Mouse (Mus musculus) layer of hippocampus, postnatal 14 days (tissue): ENCODE data around the gene Cdh24. TPM values are rescaled to one million over a fixed set of nuclear protein-coding genes. Genes with fewer than 3 reads are reported as not detected.
"Not testable (repeated sequence)": the region's sequence is repeated elsewhere in the genome, so short reads cannot be mapped to it uniquely, and the experiment has no call there.

Source experiments
- DNase-seq, 2 experiments: peaks; one replicate each; pipeline ENCODE4 v3.0.0; 2021 to 2022; ENCODE audit warnings: low spot score in 2 of 2, mixed read lengths in 1 of 2
- total RNA-seq, 2 experiments: library from RNA; stranded (reverse); gene quantifications; 2 replicates each; pipeline ENCODE4 v1.2.3; 2021

Cdh24 gene
- total RNA-seq, 2 experiments from 2014 or later: 20.5 to 21.0 TPM

GRCm38 (mm10) chr14:54644294-54644693 is 3.1 kb upstream of the Cdh24 start:
- no peak for DNase-seq

- no peak for DNase-seq
Observed at GRCm38 (mm10) chr14:54643011-54643410, 1.8 kb upstream of the Cdh24 start.

DNA sequence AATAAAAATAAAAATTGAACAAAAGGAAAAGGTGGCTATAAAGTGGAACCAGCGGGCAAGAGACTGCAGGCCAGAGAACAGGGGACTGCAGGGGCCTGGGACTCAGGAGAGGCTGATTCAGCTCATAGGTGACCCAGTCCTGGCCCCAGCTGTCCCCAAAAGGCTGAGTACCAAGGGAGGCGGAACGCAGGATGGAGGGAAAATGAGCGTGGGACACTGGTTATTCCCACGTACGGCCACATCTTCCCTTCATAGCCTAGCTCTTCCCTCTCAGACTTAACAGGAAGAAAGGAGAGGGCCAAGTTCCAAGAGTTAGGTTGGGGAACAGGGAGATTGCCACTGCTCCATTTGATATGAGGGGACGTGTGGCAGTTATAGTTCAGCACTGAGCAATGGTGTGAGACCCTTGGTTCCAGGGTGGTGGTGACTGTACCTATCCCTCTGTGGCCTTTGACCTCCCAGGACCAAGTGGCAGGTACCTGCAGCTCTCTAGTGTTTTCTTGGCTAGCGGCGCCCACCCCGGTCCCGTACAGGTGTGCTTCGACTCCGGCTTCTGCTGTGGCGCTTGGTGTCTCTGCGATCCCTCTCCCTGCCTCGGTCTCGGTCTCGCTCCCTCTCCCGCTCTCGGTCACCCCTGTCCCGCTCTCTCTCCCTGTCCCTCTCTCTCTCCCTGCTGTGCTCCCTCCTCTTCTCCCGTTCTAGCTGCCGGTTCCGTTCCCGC is 1.2 kb upstream of the Cdh24 start:
- no peak for DNase-seq

DNA sequence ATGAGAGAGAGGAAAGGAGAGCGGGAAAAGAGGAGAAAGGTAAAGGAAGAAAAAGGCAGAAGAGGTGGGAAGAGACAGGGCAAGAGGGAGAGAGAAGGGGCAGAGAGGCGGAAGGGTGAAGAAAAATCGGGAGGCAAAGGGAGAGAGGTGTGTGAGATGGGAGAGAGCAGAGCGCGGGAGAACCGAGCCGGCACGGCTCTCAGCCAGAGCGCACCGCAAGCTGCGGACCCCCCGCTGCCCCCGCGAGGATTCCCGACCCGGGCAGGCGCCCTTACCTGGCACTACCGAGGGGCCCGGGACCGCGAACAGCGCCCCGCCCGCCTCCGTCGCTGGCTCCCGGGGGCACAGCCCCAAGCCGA is 239 bp downstream of the Cdh24 start, which contains the start of gene Gm17606:
Gene Gm17606, plus strand, starts transcription at position 7 of the 359 bp plus-strand sequence.
- no peak for DNase-seq

DNA sequence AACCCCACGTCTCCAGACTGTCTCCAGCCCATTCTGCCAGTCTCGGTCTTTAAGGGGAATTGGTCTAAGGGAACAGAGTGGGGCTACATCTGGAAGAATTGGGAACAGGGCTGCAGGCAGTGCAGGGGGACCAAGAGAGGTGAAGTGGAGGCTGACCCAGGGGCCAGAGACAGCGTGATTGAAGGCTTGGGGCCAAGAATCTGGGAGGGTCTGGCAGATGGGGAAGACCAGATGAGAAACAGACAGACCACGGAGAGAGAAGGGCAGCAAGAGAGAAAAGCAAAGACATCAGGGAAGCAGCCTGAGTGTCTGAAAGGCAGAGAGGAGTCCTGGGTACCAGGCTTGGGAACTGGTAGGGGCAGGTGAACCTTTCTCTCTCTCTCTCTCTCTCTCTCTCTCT is 1.0 kb downstream of the Cdh24 start:
- no peak for DNase-seq

DNA sequence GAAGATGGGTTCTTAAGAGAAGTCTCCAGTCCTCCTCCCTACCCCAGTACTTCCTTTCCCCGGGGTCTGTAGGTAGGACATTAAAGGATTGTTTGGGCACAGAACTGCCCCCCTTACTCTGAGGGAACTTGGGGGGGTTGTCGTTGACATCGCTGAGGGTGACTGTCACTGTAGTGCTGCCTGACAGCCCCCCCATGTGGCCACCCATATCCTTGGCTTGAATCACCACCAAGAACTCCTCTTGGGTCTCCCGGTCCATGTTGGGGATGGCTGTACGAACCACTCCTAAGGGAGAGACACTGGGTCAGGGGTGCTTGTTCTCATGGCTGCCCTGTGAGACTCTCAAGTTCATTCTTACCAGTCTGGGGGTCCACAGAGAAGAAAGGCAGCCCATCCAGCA is 3.0 kb downstream of the Cdh24 start:
- peak in 1 of 2 experiments; percentile 43 for DNase-seq

GRCm38 (mm10) chr14:54636954-54637353 is 4.2 kb downstream of the Cdh24 start:
- DNase-seq: peak in 1 of 2 experiments; percentile 37

GRCm38 (mm10) chr14:54634182-54634581 is 7.0 kb downstream of the Cdh24 start:
- DNase-seq: no peak

DNA sequence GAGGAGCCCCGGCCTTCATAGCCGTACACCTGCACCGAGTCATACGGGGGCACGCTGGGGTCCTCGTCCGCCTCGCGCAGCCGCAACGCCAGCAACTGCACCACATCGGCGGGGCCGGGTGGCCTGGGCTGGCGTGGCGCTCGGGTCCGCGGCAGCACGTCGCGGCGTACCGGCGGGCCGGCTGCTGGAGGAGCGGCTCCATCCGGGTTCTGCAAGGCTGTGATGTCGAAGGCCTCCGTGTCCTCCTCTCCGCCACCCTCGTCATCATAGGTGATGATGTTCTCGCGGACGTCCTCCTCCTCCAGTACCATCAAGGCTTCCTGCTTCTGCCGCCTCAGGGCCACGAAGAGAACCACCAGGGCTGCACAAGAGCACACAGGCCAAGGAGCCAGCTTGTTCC is 8.9 kb downstream of the Cdh24 start:
- DNase-seq: no peak

DNA sequence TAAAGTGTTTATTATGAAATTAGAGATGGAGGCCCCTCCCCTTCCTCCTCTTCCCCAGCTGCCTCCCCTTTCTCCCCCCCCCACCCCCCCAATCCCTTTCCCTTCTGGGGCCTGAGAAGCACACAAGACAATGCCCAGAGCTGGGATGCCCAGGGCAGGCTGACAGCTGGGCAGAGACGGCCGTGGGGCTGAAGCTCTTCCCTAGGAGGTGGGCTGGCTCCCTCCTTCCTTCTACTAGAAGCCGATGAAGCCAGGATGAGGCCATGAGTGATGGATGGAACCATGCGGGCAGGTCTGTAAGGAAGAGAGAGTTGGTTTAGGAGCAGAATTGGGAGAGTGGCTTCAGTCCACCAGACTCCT is 9.9 kb downstream of the Cdh24 start:
- DNase-seq: no peak

GRCm38 (mm10) chr14:54630583-54631239 is 10.5 kb downstream of the Cdh24 start:
- no peak for DNase-seq

DNA sequence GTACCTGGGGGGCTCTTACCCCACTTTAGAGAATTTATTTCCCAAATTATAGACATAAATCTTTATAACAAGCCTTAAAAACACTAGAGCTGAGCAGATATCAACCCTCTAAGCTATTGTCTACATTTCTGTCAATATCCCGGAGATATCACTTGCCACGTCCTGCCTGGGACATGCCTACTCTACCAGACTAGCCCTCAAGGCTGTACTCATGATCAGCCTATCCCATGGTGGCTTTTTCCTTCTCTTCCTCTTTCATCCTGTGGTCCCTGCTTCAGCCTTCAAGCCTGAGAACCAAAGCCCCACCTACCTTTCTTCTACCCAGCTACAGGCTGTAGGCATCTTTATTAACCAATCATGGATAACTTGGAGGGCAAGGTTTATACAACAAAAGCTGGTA is 11.4 kb downstream of the Cdh24 start:
- no peak for DNase-seq

GRCm38 (mm10) chr14:54628103-54628502 is 13.1 kb downstream of the Cdh24 start:
- no peak for DNase-seq

- no peak for DNase-seq
Observed at GRCm38 (mm10) chr14:54624976-54625375, 16.2 kb downstream of the Cdh24 start.

DNA sequence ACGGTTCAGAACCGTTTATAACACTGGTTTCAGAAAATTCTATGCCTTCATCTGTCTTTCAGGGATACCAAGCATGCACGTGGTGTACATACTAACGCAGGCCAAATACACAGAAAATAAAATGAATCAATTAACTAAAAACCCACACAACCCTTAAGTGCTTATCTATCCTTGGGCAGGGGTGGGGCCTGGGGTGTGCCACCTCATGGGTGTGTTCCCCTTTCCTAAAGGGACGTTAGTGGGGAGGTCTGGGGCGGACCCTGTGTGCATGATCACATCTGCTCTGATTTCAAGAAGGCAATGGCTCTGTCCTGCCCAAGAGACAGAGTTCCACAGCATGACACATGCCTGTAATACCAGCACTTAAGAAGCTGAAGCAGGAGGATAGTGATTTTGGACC is 17.8 kb downstream of the Cdh24 start:
- DNase-seq: no peak

- DNase-seq: no peak
Observed at GRCm38 (mm10) chr14:54621133-54621532, 20.0 kb downstream of the Cdh24 start, which contains the start of gene Psmb11. Gene Psmb11 (plus strand): TSS chr14:54621433.

GRCm38 (mm10) chr14:54617897-54618365 is 23.2 kb downstream of the Cdh24 start, which contains the start of gene Psmb5:
Gene Psmb5 (minus strand): TSS chr14:54618022.
- peak; percentile 92 to 95 for DNase-seq

DNA sequence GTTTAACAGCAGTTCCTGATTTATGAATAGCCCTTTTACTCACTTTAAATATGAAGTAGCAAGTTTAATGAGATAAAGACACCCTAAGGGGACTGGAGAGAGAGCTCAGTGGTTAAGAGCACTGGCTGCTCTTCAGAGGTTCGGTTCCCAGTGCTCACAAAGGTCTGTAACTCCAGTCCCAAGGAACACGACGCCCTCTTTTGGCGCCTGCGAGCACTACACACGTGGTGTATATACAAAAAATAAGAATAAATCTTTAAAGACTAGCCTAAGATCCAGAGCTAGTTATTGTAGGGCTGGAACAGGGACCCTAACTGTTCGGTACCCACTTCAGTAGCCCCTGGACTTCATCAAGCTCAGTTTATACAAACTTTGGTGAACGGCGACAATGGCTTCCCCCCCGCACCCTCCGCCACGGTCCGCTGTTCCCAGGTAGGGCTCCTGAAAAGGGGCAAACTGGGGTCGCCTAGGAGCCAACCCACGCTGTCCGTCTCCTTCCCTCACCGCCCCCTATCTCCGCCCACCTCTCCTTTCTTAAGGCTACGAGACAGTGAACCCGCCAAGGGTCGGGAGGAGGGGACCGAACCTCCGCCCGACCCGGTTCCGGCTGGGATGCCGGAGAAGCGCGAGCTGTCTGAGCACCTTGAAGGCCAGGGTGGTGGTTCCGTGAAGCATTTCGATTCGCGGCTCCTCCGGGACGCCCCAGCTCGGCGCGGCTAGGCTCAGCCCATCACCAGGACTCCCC is 23.8 kb downstream of the Cdh24 start:
- DNase-seq: no peak

DNA sequence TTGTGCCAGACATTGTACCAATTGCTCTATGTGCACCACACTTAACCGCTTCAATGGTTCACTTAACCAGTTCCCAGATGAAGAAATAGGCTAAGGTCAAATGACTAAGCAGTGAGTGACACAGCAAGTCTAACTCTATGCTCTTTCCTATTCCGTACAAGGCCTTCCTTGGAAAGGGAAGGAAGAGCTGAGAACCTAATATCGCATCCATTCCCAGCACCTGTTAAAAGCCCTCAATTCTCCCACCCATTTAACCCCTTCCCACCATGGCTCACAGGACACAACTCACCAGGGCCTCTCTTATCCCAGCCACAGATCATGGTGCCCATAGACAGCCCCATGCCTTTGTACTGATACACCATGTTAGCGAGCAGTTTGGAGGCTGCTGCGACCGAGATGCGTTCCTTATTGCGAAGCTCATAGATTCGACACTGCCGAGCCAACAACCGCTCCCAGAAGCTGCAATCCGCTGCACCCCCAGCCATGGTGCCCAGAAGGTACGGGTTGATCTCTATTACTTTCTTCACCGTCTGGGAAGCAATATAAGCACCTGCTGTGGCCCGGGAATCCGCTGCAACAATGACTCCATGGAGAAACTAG is 24.8 kb downstream of the Cdh24 start:
- no peak for DNase-seq

- DNase-seq: not testable (repeated sequence)
Observed at GRCm38 (mm10) chr14:54614130-54614529, 27.0 kb downstream of the Cdh24 start.

GRCm38 (mm10) chr14:54610648-54611047 is 30.5 kb downstream of the Cdh24 start:
- DNase-seq: peak; percentile 51 to 59
